Mouse (Mus musculus) heart, adult 2 months (tissue): Measurements from ENCODE around the gene Pafah1b3. TPM values are rescaled to one million over a fixed set of nuclear protein-coding genes. Genes with fewer than 3 reads are reported as not detected.

Experiments
- DNase-seq, 2 experiments: peaks; one replicate each; pipeline ENCODE4 v3.0.0; 2021
- H3K27ac ChIP-seq: fragments of 200-600 bp; 2 replicates; pipeline ENCODE4 v1.8.1; 2022
- H3K27me3 ChIP-seq: fragments of 200-500 bp; 2 replicates; pipeline ENCODE4 v1.6.1; 2012; ENCODE audit warnings: mild to moderate bottlenecking, low read length, inconsistent platforms, mixed read lengths; ENCODE audit not compliant: control insufficient read depth, insufficient read depth
- H3K36me3 ChIP-seq: fragments of 200-500 bp; 2 replicates; pipeline ENCODE4 v1.6.1; 2012; ENCODE audit warnings: low read length, inconsistent platforms; ENCODE audit not compliant: control insufficient read depth, insufficient read depth
- H3K4me1 ChIP-seq: fragments of 200-500 bp; 2 replicates; pipeline ENCODE4 v1.6.1; 2011; ENCODE audit warnings: low read length; ENCODE audit not compliant: control insufficient read depth, insufficient read depth
- H3K4me3 ChIP-seq: fragments of 200-600 bp; 2 replicates; pipeline ENCODE4 v1.8.1; 2022
- H3K79me2 ChIP-seq: fragments of 200-500 bp; replicated peaks from 2 replicates; pipeline ENCODE4 v1.6.1; 2012; ENCODE audit warnings: mild to moderate bottlenecking, inconsistent platforms, low read length, moderate library complexity, mixed read lengths; ENCODE audit not compliant: control insufficient read depth, insufficient read depth
- H3K9ac ChIP-seq: fragments of 200-500 bp; 2 replicates; pipeline ENCODE4 v1.6.1; 2012; ENCODE audit warnings: low read depth, mild to moderate bottlenecking, control low read depth, inconsistent platforms, low read length, mixed read lengths
- CTCF ChIP-seq: fragments of 200-600 bp; IDR thresholded peaks from 2 replicates; pipeline ENCODE4 v1.8.1; 2022; ENCODE audit warnings: antibody characterized with exemption, mild to moderate bottlenecking, moderate library complexity
- EP300 ChIP-seq: fragments of 200-500 bp; IDR thresholded peaks from 2 replicates; pipeline ENCODE4 v1.6.1; 2011; ENCODE audit warnings: low read depth, low read length, control low read depth; ENCODE audit not compliant: insufficient read depth
- POLR2A ChIP-seq: fragments of 200-500 bp; IDR thresholded peaks from 2 replicates; pipeline ENCODE4 v1.6.1; 2011; ENCODE audit warnings: mild to moderate bottlenecking, low read depth, low read length, control low read depth; ENCODE audit not compliant: insufficient read depth
- WGBS: fragments of 180-500 bp; shearing (Covaris S2); methylation state at CpG from one replicate; pipeline ENCODE4 v1.1.7; 2018; 5-methylcytosine and 5-hydroxymethylcytosine counted together
- intact Hi-C: fragments of 180-260 bp; cut with DNase I; formaldehyde crosslinking; loops from one replicate; pipeline ENCODE4 v1.15.1; 2025
- polyA plus RNA-seq: library from polyadenylated mRNA; depleted of rRNA; stranded (reverse); fragments of >200 nt; gene quantifications from 2 replicates; pipeline ENCODE4 v1.2.3, GENCODE M21; 2012
- total RNA-seq, 2 experiments: library from RNA; stranded (reverse); gene quantifications; 2 replicates each; pipeline ENCODE4 v1.2.3; 2021

Pafah1b3 gene
- total and polyA plus RNA-seq, 3 experiments = 2.4 to 9.3 (median 3.1) TPM

GRCm38 (mm10) chr7:25285511-25286238 lies 12.1 kb downstream of the Pafah1b3 start:
- H3K36me3 ChIP-seq = no peaks in the 10 kb centered on the region
- no peaks in the 10 kb centered on the region for H3K79me2 ChIP-seq
- intact Hi-C loops = no loop called here
- DNase-seq = no peak
- TF ChIP-seq EP300 (no peak), CTCF (no peak), POLR2A (no peak)
- no peak overlapping the region for H3K9ac ChIP-seq
- 89% methylated on average over 20 of the region's 20 CpGs for WGBS
- H3K4me1 ChIP-seq = peaks cover 14% of the 10 kb centered on the region
- H3K27ac ChIP-seq = no peak overlapping the region
- no peaks in the 10 kb centered on the region for H3K27me3 ChIP-seq
- no peak overlapping the region for H3K4me3 ChIP-seq

DNA sequence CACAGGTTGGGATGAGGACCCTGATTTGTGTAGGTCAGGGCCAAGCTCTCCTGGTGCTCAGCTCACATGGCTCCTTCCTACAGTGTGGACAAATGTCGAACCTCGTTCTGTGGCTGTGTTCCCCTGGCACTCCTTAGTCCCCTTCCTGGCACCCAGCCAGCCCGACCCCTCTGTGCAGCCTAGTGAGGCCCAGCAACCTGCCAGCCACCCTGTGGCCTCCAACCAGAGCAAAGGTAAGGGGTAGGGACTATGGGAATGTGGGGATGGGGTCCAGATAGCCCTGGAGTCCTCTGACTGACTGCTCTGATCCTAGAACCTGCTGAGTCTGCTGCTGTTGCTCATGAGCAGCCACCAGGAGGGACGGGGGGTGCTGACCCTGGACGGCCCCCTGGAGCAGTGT lies 13.0 kb downstream of the Pafah1b3 start:
- intact Hi-C loops = loop anchor here (1.0 kb wide), 1 partner anchor 32 kb away; no protein-coding TSS in a partner anchor

DNA sequence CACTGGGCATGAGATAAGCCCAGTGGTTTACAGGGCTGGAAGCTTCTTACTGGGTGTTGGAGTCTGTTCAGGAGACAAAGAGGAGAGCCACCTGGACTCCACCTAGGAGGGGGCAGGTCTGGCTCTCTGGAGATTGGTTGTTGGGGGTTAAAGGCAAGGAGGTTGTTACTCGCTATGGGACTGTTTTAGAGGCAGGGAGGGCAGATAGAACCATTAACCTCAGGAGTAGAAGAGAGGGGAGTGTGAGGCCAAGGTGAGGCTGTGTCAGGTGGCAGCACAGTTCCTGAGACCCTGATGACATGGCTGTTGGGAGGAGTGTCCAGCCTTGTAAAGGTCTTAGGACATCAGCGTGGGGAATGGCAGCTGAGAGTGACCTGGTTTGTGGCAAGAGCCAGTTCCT lies 13.6 kb downstream of the Pafah1b3 start:
- H3K9ac ChIP-seq = no peak overlapping the region
- 50% methylated on average over 2 of the region's 2 CpGs for WGBS
- H3K4me3 ChIP-seq = no peak overlapping the region
- peak in 1 of 2 experiments; percentile 16 for DNase-seq
- no peaks in the 10 kb centered on the region for H3K36me3 ChIP-seq
- peak overlapping the region; percentile 33; the same call in 1 of the 2 replicates for H3K27ac ChIP-seq
- no peaks in the 10 kb centered on the region for H3K79me2 ChIP-seq
- no peak for TF ChIP-seq POLR2A
- no peak for TF ChIP-seq CTCF
- TF ChIP-seq EP300 = no peak
- intact Hi-C loops = loop anchor here (1.0 kb wide), 1 partner anchor 32 kb away; no protein-coding TSS in a partner anchor
- H3K4me1 ChIP-seq = peaks cover 20% of the 10 kb centered on the region
- no peaks in the 10 kb centered on the region for H3K27me3 ChIP-seq

More for the DNA sequence above, 13.0 kb downstream of the Pafah1b3 start:
- Histone ChIP-seq H3K9ac (no peak overlapping the region), H3K27ac (no peak overlapping the region), H3K27me3 (no peaks in the 10 kb centered on the region), H3K4me3 (no peak overlapping the region), H3K4me1 (peaks cover 20% of the 10 kb centered on the region), H3K36me3 (no peaks in the 10 kb centered on the region), H3K79me2 (no peaks in the 10 kb centered on the region)
- no peak for DNase-seq
- WGBS = 58% methylated on average over 5 of the region's 5 CpGs
- no peak for TF ChIP-seq POLR2A
- no peak for TF ChIP-seq CTCF
- TF ChIP-seq EP300 = no peak

DNA sequence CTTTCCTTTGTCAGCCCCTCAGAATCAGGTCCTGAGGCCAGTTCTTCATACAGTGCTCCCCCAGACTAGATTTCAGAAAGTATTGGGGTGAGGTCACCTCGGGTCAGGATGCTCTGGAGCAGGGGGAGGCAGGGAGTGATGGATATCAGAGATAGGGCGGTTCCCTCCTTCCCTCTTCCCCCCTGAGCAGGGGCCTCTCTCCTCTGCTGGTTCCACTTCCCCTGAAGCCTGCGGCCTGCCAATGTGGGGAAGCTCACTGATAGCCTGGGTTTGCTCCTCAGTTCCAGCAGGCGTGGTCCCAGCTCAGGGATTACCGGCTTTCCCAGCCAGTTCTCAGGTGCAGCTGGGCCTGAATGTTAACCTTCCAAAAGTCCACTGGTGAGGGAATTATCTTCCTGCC lies 14.1 kb downstream of the Pafah1b3 start:
- H3K27me3 ChIP-seq = no peaks in the 10 kb centered on the region

GRCm38 (mm10) chr7:25282731-25283211 lies 15.0 kb downstream of the Pafah1b3 start:
- Histone ChIP-seq H3K27ac (peak overlapping the region; percentile 98), H3K36me3 (peaks cover 1% of the 10 kb centered on the region; the same call in 1 of the 2 replicates), H3K27me3 (no peaks in the 10 kb centered on the region), H3K4me1 (peaks cover 20% of the 10 kb centered on the region), H3K9ac (peak overlapping the region; percentile 68), H3K79me2 (no peaks in the 10 kb centered on the region), H3K4me3 (peak overlapping the region; percentile 87)
- WGBS = 1% methylated on average over 32 of the region's 36 CpGs
- intact Hi-C loops = no loop called here
- peak in 1 of 2 experiments; percentile 74 for DNase-seq
- TF ChIP-seq EP300 (no peak), CTCF (peak; percentile 25; the same call in 1 of the 2 replicates), POLR2A (no peak)

More for the DNA sequence above, 14.1 kb downstream of the Pafah1b3 start:
- peak overlapping the region; percentile 33; the same call in 1 of the 2 replicates for H3K27ac ChIP-seq
- TF ChIP-seq POLR2A (no peak), CTCF (no peak), EP300 (no peak)
- 10% methylated on average over 5 of the region's 5 CpGs for WGBS
- DNase-seq = peak; percentile 51 to 53
- H3K9ac ChIP-seq = no peak overlapping the region
- H3K4me3 ChIP-seq = no peak overlapping the region; the same call in 1 of the 2 replicates
- no peaks in the 10 kb centered on the region for H3K79me2 ChIP-seq
- H3K36me3 ChIP-seq = no peaks in the 10 kb centered on the region
- peaks cover 20% of the 10 kb centered on the region for H3K4me1 ChIP-seq
- intact Hi-C loops = loop anchor here (1.0 kb wide), 1 partner anchor 33 kb away; no protein-coding TSS in a partner anchor
